Mouse (Mus musculus): ENCODE data around the gene 1600014C23Rik. TPM values are rescaled to one million over a fixed set of nuclear protein-coding genes. Genes with fewer than 3 reads are reported as not detected.

The 1600014C23Rik gene
- polyA plus RNA-seq (2015; fragmentation: Nextera tagmentation; extraction: Ambion mirVana) = not detected in 2 replicates

- 2% methylated on average over 41 of the region's 41 CpGs for WGBS
- peak within 1 kb of the TSS; percentile 84 for H3K4me2 ChIP-seq
- H3K36me3 ChIP-seq = no peaks in the 10 kb centered on the region
- H3K4me1 ChIP-seq = peaks cover 39% of the 10 kb centered on the region
- H3K9ac ChIP-seq = peak within 1 kb of the TSS; percentile 41
- H3K27me3 ChIP-seq = peaks cover 20% of the 10 kb centered on the region
- no peaks in the 10 kb centered on the region for H3K9me3 ChIP-seq
- peak within 1 kb of the TSS; percentile 2; the same call in 1 of the 2 replicates for H3K27ac ChIP-seq
- peak within 1 kb of the TSS; percentile 37 for H3K4me3 ChIP-seq
- peak; percentile 4; the same call in 1 of the 2 replicates for ATAC-seq (ENCODE audit: borderline replicate concordance, extremely low read depth, low FRiP score, low TSS enrichment)
These were observed at the start of gene 1600014C23Rik for GRCm38 (mm10) chr17:45733735-45734301. TSS of gene 1600014C23Rik (minus strand) at chr17:45733844.

GRCm38 (mm10) chr17:45778446-45778845 lies 44.8 kb upstream of the 1600014C23Rik start:
- 72% methylated on average over 4 of the region's 4 CpGs for WGBS
- H3K9me3 ChIP-seq = no peaks in the 10 kb centered on the region
- H3K9ac ChIP-seq = no peak overlapping the region
- no peaks in the 10 kb centered on the region for H3K27me3 ChIP-seq
- no peak for ATAC-seq (ENCODE audit: borderline replicate concordance, extremely low read depth, low FRiP score, low TSS enrichment)
- H3K4me1 ChIP-seq = no peaks in the 10 kb centered on the region
- H3K4me3 ChIP-seq = no peak overlapping the region
- no peak overlapping the region for H3K27ac ChIP-seq
- H3K36me3 ChIP-seq = no peaks in the 10 kb centered on the region
- H3K4me2 ChIP-seq = no peak overlapping the region

GRCm38 (mm10) chr17:45777431-45777830 lies 43.8 kb upstream of the 1600014C23Rik start:
- Histone ChIP-seq H3K9me3 (no peaks in the 10 kb centered on the region), H3K27ac (no peak overlapping the region), H3K36me3 (no peaks in the 10 kb centered on the region), H3K4me1 (no peaks in the 10 kb centered on the region), H3K4me3 (no peak overlapping the region), H3K9ac (no peak overlapping the region), H3K4me2 (no peak overlapping the region), H3K27me3 (no peaks in the 10 kb centered on the region)
- ATAC-seq (ENCODE audit: borderline replicate concordance, extremely low read depth, low FRiP score, low TSS enrichment) = no peak
- 76% methylated on average over 6 of the region's 6 CpGs for WGBS

GRCm38 (mm10) chr17:45776185-45776584 lies 42.5 kb upstream of the 1600014C23Rik start:
- no peaks in the 10 kb centered on the region for H3K9me3 ChIP-seq
- no peak overlapping the region for H3K27ac ChIP-seq
- H3K4me2 ChIP-seq = no peak overlapping the region
- no peaks in the 10 kb centered on the region for H3K4me1 ChIP-seq
- no peaks in the 10 kb centered on the region for H3K27me3 ChIP-seq
- H3K9ac ChIP-seq = no peak overlapping the region
- H3K4me3 ChIP-seq = no peak overlapping the region
- no peaks in the 10 kb centered on the region for H3K36me3 ChIP-seq
- WGBS = 92% methylated on average over 8 of the region's 8 CpGs
- ATAC-seq (ENCODE audit: borderline replicate concordance, extremely low read depth, low FRiP score, low TSS enrichment) = no peak

GRCm38 (mm10) chr17:45775468-45775867 lies 41.8 kb upstream of the 1600014C23Rik start:
- Histone ChIP-seq H3K4me1 (0 out of 2 replicates have a peak, but pooled peaks cover 4% of the 10 kb centered on the region), H3K27ac (no peak overlapping the region), H3K9ac (no peak overlapping the region), H3K36me3 (no peaks in the 10 kb centered on the region), H3K4me2 (no peak overlapping the region), H3K9me3 (no peaks in the 10 kb centered on the region), H3K27me3 (no peaks in the 10 kb centered on the region), H3K4me3 (no peak overlapping the region)
- 88% methylated on average over 9 of the region's 9 CpGs for WGBS
- no peak for ATAC-seq (ENCODE audit: borderline replicate concordance, extremely low read depth, low FRiP score, low TSS enrichment)

GRCm38 (mm10) chr17:45772566-45772965 lies 38.9 kb upstream of the 1600014C23Rik start:
- no peak for ATAC-seq (ENCODE audit: borderline replicate concordance, extremely low read depth, low FRiP score, low TSS enrichment)
- 51% methylated on average over 3 of the region's 3 CpGs for WGBS

GRCm38 (mm10) chr17:45772096-45772495 lies 38.5 kb upstream of the 1600014C23Rik start:
- no peak overlapping the region for H3K4me2 ChIP-seq
- H3K27ac ChIP-seq = no peak overlapping the region
- no peaks in the 10 kb centered on the region for H3K9me3 ChIP-seq
- no peak overlapping the region for H3K4me3 ChIP-seq
- no peak for ATAC-seq (ENCODE audit: borderline replicate concordance, extremely low read depth, low FRiP score, low TSS enrichment)
- no peak overlapping the region for H3K9ac ChIP-seq
- H3K4me1 ChIP-seq = peaks cover 25% of the 10 kb centered on the region
- no peaks in the 10 kb centered on the region for H3K36me3 ChIP-seq
- WGBS = 83% methylated on average over 8 of the region's 8 CpGs
- no peaks in the 10 kb centered on the region for H3K27me3 ChIP-seq

More at GRCm38 (mm10) chr17:45772566-45772965, 38.9 kb upstream of the 1600014C23Rik start:
- H3K27ac ChIP-seq = no peak overlapping the region
- H3K9me3 ChIP-seq = no peaks in the 10 kb centered on the region
- H3K36me3 ChIP-seq = no peaks in the 10 kb centered on the region
- no peak overlapping the region for H3K4me2 ChIP-seq
- H3K9ac ChIP-seq = no peak overlapping the region
- H3K4me1 ChIP-seq = peaks cover 20% of the 10 kb centered on the region
- H3K27me3 ChIP-seq = no peaks in the 10 kb centered on the region
- no peak overlapping the region for H3K4me3 ChIP-seq

GRCm38 (mm10) chr17:45770441-45770840 lies 36.8 kb upstream of the 1600014C23Rik start:
- no peaks in the 10 kb centered on the region for H3K36me3 ChIP-seq
- peaks cover 42% of the 10 kb centered on the region for H3K4me1 ChIP-seq
- H3K27ac ChIP-seq = peak overlapping the region; percentile 70
- no peak overlapping the region for H3K9ac ChIP-seq
- peak; percentile 2; the same call in 1 of the 2 replicates for ATAC-seq (ENCODE audit: borderline replicate concordance, extremely low read depth, low FRiP score, low TSS enrichment)
- no peaks in the 10 kb centered on the region for H3K9me3 ChIP-seq
- no peak overlapping the region for H3K4me3 ChIP-seq
- no peaks in the 10 kb centered on the region for H3K27me3 ChIP-seq
- WGBS = 31% methylated on average over 6 of the region's 6 CpGs
- H3K4me2 ChIP-seq = no peak overlapping the region

- peaks cover 42% of the 10 kb centered on the region for H3K4me1 ChIP-seq
- peak overlapping the region; percentile 70 for H3K27ac ChIP-seq
These were observed 36.2 kb upstream of the 1600014C23Rik start for GRCm38 (mm10) chr17:45769821-45770220.

GRCm38 (mm10) chr17:45767536-45768146 lies 34.0 kb upstream of the 1600014C23Rik start:
- Histone ChIP-seq H3K27me3 (no peaks in the 10 kb centered on the region), H3K4me3 (peak overlapping the region; percentile 6; the same call in 1 of the 2 replicates), H3K9me3 (no peaks in the 10 kb centered on the region), H3K4me2 (peak overlapping the region; percentile 29), H3K36me3 (no peaks in the 10 kb centered on the region), H3K27ac (peak overlapping the region; percentile 87), H3K9ac (no peak overlapping the region), H3K4me1 (peaks cover 42% of the 10 kb centered on the region)
- 30% methylated on average over 8 of the region's 9 CpGs for WGBS
- ATAC-seq (ENCODE audit: borderline replicate concordance, extremely low read depth, low FRiP score, low TSS enrichment) = no peak

More at GRCm38 (mm10) chr17:45769821-45770220, 36.2 kb upstream of the 1600014C23Rik start:
- no peaks in the 10 kb centered on the region for H3K27me3 ChIP-seq
- no peak for ATAC-seq (ENCODE audit: borderline replicate concordance, extremely low read depth, low FRiP score, low TSS enrichment)
- H3K36me3 ChIP-seq = no peaks in the 10 kb centered on the region
- H3K4me3 ChIP-seq = no peak overlapping the region
- H3K4me2 ChIP-seq = no peak overlapping the region
- no peak overlapping the region for H3K9ac ChIP-seq
- 69% methylated on average over 6 of the region's 6 CpGs for WGBS
- H3K9me3 ChIP-seq = no peaks in the 10 kb centered on the region

GRCm38 (mm10) chr17:45766735-45767535 lies 33.3 kb upstream of the 1600014C23Rik start:
- Histone ChIP-seq H3K4me2 (peak overlapping the region; percentile 29), H3K4me3 (peak overlapping the region; percentile 6; the same call in 1 of the 2 replicates)

More at GRCm38 (mm10) chr17:45766735-45767535, 33.3 kb upstream of the 1600014C23Rik start:
- H3K9ac ChIP-seq = no peak overlapping the region
- no peaks in the 10 kb centered on the region for H3K36me3 ChIP-seq
- peak overlapping the region; percentile 87 for H3K27ac ChIP-seq
- no peaks in the 10 kb centered on the region for H3K9me3 ChIP-seq
- peaks cover 45% of the 10 kb centered on the region for H3K4me1 ChIP-seq
- WGBS = 3% methylated on average over 12 of the region's 12 CpGs
- no peaks in the 10 kb centered on the region for H3K27me3 ChIP-seq
- ATAC-seq (ENCODE audit: borderline replicate concordance, extremely low read depth, low FRiP score, low TSS enrichment) = peak; percentile 94
